Mouse (Mus musculus) lung, postnatal 14 days (tissue): ENCODE results near the gene Plekhg1.
A peak's percentile ranks its signal among the peaks of the same experiment; 100 is the strongest.

Experiments used
- DNase-seq: peaks from one replicate; pipeline ENCODE4 v3.0.0; 2021

The Plekhg1 gene

GRCm38 (mm10) chr10:3740148-3740503, at the start of gene Plekhg1:
Gene Plekhg1 (plus strand): TSS chr10:3740364.
- peak; percentile 84 for DNase-seq

- no peak for DNase-seq
Measured at GRCm38 (mm10) chr10:3692791-3693190, 47.4 kb upstream of the Plekhg1 start.

- DNase-seq: no peak
Measured at GRCm38 (mm10) chr10:3693699-3694280, 46.4 kb upstream of the Plekhg1 start.

DNA sequence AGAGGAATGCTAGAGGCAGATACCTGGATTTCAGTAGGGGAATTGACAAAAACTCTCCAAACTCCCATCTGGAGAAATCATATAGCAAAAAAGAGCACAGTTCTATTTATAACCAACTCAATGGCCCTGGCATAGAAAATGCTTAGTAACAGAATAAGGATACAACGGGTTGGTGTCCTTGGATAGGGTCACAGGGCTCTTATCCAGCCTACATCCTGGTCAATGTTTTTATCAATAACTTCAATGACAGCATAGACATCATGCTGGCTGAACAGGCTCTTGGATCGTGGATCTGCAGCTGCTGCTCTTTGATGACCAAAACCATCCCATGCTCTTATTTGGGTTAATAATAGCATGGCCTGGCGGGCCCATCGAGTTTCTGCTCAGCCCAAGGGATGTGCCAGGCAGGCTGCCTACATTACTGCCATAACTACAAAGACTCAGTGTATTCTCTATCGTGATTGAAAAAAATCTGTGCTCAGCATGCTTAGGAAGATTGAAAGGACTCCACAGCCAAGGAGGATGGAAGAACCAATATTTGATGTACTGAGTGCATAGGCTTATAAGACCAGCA, 44.7 kb upstream of the Plekhg1 start:
- no peak for DNase-seq

DNA sequence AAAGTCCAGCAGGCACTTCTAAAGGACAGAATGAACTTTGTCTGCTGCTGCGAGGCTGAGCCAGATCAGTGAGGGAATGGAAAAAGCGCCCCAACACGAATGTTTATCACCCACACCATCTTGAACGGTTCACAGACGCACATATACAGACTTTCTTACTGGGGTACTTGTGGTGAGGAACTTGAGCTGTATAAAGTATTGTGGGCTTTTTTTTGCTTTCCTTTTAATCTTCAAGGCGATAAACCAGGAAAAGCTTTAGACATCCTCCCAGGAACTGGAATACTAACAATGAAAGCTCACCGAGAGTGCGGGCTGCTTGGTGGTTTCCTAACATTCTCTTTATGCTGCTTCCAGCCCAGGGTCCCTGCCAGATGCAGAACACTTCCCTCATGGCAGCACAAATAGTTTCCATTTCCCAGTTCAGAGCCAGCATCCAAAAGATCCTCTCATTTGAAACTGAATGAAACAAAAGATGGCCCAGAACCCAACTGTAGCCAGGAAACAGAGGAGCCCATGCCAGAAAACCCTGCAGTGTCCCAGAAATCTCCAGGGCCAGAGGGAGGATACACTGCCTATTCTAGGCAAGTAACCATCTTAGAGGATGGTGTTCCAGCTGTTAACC, 43.3 kb upstream of the Plekhg1 start:
- peak; percentile 61 for DNase-seq

- peak; percentile 47 for DNase-seq
Measured at GRCm38 (mm10) chr10:3697500-3697899, 42.7 kb upstream of the Plekhg1 start.

DNA sequence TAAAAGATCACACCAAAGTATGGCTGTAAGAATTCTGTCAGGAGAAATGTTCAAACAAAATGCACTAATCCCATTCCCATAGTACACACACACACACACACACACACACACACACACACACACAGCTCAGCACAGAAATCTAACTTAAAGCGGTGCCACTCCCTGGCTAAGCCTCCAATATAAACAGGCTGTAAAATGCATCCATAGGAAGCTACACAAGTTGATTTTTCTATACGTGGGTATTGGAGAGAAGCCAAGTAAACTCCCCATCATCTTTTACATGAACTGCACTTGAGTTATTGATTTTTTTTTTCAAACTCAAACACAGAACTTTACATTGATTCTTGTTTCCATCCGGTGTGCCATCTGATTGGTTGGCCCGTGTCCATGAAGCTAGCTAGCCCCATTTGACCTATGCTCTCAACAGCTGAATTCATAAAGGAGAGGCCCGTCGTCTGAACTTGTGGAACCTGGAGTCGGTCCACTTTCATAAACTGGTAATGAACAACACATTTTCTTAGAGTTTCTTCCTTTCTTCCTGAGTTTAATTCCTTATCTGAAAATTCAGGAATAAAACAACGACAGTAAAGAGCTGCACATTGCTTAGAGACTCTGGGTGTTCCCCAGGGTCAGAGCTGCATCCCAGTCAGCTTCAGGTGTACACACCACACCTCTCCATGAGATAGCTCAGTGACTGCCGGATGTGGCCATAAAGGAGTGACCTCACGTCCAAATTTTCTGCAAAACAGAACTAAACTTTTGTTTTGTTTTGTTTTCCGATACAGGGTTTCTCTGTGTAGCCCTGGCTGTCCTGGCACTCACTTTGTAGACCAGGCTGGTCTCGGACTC, 39.7 kb upstream of the Plekhg1 start:
- no peak for DNase-seq

GRCm38 (mm10) chr10:3701832-3702231, 38.3 kb upstream of the Plekhg1 start:
- peak; percentile 7 for DNase-seq

GRCm38 (mm10) chr10:3702585-3702984, 37.6 kb upstream of the Plekhg1 start:
- DNase-seq: no peak

DNA sequence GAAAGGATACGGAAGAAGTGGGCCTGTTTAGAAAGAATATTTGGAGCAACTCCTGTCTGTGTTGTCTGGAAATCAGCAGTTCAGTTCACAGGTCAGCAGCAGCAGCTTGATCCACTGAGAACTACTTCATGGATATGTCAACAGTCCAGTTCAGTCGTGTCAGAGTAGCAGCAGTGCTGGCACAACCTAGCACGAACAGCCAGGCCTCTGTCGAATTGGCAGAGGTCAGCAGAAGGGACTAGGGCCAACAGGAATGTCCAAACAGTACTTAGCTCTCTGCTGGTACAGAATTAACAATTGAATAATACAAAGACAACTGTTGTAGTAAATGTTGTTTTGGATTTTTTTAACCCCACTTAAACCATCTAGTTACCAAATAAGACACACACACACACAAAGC, 33.9 kb upstream of the Plekhg1 start:
- DNase-seq: no peak

DNA sequence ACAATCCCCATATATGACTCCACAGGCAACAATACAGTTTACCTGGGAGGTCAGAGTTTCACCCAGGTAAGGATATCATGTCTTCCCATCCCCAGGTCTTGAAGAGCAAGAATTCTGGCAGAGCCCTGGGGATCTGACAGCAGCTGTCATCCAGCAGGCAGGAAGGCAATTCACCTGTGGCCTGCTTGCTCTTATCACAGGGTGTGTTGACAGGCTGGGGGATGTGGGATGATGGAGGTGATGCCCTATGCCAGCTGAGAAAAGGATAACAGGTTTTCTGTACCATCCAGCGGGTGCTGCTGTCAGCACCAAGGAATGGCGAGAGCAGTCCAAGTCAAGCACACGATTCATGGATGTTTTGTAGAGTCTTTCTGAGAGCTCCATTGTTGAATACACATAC, 30.1 kb upstream of the Plekhg1 start:
- no peak for DNase-seq

DNA sequence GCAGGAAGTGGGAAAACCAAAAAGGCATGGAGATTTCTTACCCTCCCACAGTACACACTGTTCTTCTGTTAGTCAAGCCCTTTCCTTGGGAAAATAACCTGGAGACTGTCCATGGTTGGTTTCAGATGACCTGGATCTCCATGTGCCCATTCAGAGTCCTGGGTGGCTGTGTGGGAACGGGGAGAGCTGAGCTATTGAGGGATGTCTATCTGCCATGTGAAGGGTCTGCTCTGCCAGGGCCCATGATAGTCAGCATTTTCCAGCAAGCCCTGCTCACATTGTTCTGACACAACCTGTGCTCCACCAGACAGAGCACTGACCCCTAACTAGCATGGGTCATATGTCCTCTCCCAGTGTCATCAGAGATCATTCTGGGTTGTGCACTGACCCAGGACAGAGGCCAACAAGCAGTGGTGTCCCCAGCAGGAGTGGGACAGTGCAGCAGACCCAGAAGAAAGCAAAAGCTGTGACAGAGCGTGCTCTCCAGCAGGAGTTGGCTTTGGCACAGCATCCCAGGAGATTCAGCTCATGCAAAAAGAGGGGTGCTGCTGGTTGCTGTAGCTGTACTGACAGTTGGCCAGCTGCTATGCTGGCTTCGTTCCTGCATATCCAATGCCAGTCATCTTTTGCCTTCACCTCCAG, 24.7 kb upstream of the Plekhg1 start:
- no peak for DNase-seq

DNA sequence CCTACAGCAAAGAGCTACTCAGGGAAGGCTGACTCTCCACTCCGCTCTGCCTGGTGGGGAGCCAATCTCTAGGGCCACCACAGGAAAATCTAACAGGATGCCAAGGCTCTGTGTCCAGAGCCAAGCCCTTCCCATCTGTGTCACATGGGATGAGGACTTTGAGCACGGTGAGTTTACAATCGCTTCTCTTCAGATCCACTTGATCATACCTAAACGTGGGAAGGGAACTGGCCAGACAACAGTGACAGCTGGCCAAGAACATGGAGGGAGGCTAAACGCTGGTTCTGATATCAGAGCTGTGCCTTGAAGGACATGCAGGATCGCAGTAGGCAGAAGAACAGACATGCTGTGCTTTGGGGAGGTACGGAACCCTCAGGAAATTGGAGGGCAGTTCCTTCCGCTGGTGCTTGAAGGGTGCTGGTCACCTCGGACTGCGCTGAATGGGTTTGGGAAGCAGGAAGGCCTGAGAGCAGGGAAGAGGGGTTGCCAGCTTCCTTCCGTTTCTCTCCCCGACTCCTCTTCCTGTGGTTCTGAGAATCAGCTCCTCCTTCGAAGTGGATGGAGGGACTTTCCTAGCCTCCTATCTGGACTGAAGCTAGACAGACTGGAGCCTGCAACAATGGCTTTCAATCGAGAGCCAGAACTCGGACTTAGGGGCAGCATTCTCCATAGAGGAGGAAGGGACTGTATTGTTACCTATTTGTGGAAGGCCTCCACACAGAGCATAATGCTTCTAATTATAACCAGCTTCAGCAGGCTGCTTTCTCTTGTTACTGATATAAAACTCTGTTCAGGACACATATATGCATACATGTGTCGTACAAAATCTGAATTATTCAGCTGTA, 21.9 kb upstream of the Plekhg1 start:
- DNase-seq: peak; percentile 71

DNA sequence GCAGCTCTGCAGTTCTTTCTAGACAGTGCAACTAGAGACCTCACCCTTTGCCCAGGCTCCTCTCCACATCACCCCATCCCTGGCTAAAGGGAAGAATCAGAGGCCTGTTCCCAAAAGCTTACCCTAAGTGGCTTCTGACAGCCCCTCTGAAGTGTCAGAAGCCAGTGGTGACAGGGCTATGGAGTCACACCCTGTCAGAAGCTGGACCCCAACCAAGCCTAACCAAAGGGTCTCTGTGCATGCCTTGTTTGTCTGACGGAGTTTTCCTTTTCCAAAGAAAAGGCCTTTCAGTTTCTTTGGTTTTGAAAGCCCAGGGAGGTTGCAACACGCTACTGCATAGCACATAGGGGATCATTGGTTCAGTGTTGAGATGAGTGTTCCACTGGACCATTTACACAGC, 19.9 kb upstream of the Plekhg1 start:
- no peak for DNase-seq

GRCm38 (mm10) chr10:3722339-3722738, 17.8 kb upstream of the Plekhg1 start:
- DNase-seq: no peak

GRCm38 (mm10) chr10:3724665-3725064, 15.5 kb upstream of the Plekhg1 start:
- DNase-seq: no peak

DNA sequence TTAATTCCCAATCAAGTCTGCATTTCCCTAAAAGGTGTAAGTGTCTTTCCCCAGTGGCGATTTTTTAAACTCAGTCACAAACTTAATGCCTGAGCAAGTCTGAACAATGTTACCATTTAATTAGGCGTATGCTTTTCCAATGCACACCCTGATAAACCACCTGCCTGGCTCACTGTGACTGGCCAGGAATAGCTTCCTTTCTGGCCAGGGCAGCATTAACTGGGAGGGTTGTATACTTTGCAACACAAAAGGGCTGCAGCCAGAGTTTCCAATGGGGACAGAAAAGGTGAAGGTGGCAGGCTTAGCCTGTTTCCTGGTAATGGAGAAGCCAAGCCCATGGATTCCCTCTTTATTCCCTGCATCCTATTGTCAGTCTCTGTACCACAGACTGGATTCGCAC, 10.5 kb upstream of the Plekhg1 start:
- DNase-seq: no peak

GRCm38 (mm10) chr10:3730314-3730713, 9.8 kb upstream of the Plekhg1 start:
- no peak for DNase-seq

DNA sequence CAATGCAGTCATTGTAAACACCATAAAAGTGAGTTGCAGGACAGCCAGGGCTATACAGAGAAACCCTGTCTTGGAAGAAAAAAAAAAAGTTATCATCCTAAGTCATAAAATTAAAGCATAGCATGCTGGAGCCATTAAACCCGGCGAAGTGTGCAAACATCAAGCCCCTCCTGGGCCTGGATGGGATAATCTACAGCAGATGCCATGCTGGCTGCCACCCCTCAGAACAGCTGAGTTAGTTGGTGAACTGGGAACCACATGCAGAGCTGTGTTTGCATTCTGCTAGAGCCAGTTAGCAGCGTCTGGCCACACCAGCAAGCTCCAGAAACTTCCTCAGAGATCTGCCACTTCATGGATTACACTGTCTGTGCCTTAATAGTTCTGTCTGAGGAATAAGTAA, 3.1 kb upstream of the Plekhg1 start:
- DNase-seq: no peak

- peak; percentile 37 for DNase-seq
Measured at GRCm38 (mm10) chr10:3740504-3741388, 582 bp downstream of the Plekhg1 start.

- no peak for DNase-seq
Measured at GRCm38 (mm10) chr10:3741791-3742190, 1.6 kb downstream of the Plekhg1 start.
